Mouse (Mus musculus): Measurements from ENCODE around the gene Gm6367. TPM values are rescaled to one million over a fixed set of nuclear protein-coding genes. Genes with fewer than 3 reads are reported as not detected.
"Not testable (repeated sequence)": the region's sequence is repeated elsewhere in the genome, so short reads cannot be mapped to it uniquely, and the experiment has no call there.

The Gm6367 gene
- not detected for total RNA-seq (2021)
- long read RNA-seq, experiment 1, result 0 reads
- long read RNA-seq, experiment 2, result 0 reads

DNA sequence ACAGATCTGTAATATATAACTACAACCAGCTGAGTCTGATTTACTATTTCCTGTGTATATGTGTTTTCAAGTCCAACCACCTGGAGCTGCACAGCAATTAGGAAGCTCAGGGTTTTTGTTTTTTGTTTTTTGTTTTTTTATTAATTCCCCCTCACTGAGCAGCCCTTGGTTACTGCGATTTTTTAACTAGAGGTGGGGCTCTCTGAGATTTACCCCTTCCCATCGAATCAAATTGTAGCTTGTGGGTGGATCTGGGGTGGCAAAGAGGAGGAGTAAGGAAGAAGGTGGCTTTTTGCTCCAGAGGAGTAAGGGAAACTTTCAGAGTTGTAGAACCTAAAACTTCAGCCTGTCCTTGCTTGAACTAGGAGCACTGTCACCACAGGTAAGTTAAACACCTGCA lies at the start of gene Gm6367:
Gm6367 (plus strand) TSS at position 301 of the 400 bp plus-strand sequence.
- not testable (repeated sequence) for DNase-seq

Other genes starting within 250 kb of the Gm6367 start
- gene Gm3183, start 123.2 kb upstream of the Gm6367 start, total RNA-seq (2021), result not detected
- not detected for gene Gm7942, start 118.3 kb downstream of the Gm6367 start, total RNA-seq (2021)
- not detected for gene Gm16513, start 194.0 kb downstream of the Gm6367 start, total RNA-seq (2021)